Mouse (Mus musculus) adrenal gland (tissue): ENCODE results near the gene Zfp451.
"Not testable (repeated sequence)": the region's sequence is repeated elsewhere in the genome, so short reads cannot be mapped to it uniquely, and the experiment has no call there.

Experiments
- intact Hi-C: fragments of 180-260 bp; cut with DNase I; formaldehyde crosslinking; loops from one replicate; pipeline ENCODE4 v1.15.1; 2025
- long read RNA-seq, 2 experiments: library from polyadenylated mRNA; unstranded; transcript quantifications; one replicate each; pipeline ENCODE4 v2.0.0; 2020; ENCODE audit warnings: borderline replicate concordance in 1 of 2; ENCODE audit not compliant: insufficient replicate concordance in 1 of 2

The Zfp451 gene
- long read RNA-seq, experiment 1, full-length matches to known transcripts = 5 of 10 reads
- long read RNA-seq, experiment 1, partial matches to known transcripts = 2 of 10 reads
- long read RNA-seq, experiment 1, other reads (novel, unspliced or antisense) = 3 of 10 reads
- long read RNA-seq, experiment 2, full-length matches to known transcripts = 4 of 21 reads
- long read RNA-seq, experiment 2, partial matches to known transcripts = 11 of 21 reads
- long read RNA-seq, experiment 2, other reads (novel, unspliced or antisense) = 6 of 21 reads

DNA sequence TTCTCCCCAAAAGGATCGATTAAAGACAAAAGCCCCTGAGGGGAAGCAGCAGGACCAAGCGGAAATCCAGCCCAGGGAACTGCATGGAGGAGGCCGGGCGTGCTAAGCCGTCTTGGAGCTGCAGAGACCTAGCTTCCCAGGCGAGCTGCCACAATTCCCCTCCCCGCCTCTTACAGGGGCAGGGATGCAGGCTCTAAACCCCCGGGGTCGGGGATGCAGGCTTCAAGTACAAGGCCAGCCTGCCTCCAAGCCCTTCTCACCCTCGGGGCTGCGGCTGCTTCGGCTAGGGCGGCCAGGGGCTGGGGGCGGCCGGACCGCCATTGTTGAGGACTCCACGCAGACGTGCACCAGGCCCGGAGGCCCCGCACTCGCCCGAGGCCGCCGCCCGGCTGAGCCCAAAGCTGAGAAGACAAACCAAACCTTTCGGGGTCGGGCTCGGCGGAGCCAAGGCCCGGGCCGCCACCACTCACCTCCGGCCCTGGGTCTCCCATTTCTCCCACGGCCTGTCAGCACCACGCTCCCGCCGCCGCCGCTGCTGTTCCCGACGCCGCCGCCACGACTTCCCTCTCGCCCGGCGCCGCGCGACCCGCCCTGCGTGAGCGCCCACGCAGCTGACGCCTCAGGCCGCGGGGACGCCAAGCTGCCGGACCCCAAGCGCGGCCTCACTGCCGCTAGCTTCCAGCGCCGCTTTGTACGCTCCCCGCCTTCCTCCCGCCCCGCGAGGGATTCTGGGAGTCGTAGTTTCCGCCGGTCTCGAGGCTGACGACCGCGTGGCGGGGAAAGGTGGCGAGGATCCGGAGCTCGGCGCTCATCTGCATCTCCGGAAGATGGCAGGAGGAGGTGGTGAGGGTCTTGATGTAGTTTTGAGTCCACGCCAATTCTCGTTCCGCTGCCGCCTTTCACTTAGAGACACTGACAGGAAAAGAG, at the start of gene Zfp451:
Gene Zfp451 (minus strand): TSS at position 728 of the 927 bp plus-strand sequence.
- intact Hi-C loops = no loop called here

DNA sequence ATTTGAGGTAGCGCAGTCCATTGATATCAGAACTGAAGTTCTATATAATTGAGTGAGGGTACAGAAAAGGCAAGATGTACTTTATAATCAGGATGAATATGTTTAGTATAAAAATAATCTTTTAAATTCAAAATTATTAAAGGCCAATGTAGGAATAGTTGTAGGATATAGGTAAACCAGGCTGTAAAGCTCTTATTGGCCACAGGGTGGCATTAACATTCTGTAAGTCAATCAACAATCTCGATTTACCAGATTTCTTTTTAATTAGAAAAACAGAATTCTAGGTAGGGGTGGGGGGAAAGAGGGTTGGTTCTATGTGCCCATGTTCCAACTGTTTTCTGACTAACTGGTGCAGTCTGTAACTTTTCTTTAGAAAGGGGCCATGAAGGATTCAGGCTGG, 32.4 kb upstream of the Zfp451 start:
- intact Hi-C loops = no loop called here

DNA sequence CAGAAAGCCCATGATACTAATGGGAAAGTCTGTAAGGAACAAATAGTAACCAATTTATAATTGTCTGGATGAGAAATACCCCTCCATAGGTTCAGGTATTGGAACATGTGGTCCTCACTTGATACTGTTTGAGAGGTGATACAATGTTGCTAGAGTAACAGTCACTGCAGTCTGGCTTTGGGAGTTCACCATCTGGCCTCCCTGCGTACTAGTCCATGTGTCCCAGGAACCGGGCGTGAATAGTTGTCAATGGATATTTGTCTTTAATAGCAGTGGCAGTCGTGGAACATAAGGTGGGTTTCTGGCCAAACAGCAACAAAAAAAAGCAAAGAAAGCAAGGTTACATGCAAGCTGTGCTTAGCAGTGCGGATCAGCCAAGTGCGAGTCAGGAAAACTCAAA, 29.4 kb upstream of the Zfp451 start:
- intact Hi-C loops = no loop called here

DNA sequence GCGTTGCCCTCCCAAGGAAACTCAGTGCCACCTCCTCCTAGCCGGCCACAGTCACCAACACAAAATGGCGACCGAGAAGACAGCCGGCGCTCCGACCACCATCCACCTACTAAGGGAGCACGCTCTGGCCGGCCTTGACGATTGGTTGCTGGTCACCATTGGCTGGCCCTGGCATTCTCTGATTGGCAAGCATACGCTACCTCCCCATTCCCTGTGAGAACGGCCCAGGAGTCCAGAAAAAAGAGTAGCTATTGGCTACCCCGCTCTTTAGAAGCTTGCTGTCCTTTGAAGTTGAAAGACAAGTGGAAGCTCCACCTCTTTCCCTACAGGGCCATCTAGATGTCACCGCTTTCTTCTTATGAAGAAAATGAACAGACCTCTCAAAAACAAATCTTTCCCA, 24.6 kb upstream of the Zfp451 start:
- intact Hi-C loops = not testable (repeated sequence)

DNA sequence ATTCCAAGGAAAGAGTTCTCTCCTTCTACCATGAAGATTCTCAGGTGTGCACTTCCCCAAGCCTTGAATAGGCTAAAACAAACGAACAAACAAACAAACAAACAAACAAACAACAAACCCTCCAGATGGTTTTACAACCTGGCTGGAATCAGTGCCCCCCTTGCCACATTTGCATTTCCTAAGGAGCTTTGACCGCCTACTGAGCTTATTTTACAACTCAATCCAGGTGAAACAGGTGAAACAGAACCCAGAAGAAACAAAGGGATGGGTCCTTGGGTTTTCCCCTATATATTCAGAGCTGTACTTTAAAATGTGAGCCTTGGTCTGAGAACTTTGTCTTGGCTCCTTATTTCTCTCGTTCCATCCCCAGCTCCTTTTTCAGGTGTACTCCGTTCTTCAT, 16.2 kb upstream of the Zfp451 start:
- intact Hi-C loops = no loop called here

DNA sequence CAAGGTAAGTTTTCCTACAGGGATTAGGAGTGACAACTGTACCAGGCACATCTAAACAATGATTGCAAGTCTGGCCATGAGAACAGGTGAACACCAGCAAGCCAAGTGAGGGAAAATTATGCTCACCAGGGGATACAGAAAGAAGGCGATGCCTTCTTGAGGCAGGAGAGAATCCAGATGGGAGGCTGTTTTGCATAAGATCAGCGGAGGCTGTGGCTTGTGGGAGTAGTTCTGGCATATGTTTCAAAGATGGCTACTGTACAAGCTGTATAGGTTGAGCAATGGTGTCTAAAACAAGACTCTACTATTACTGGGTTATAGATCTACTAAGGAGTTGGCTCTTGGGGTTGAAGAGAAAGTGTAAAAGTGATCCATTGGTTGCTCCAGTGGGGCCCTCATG, 3.5 kb upstream of the Zfp451 start:
- intact Hi-C loops = loop anchor here (5.0 kb wide), 1 partner anchor 61 kb away; the partner anchor contains the start of gene Bag2

DNA sequence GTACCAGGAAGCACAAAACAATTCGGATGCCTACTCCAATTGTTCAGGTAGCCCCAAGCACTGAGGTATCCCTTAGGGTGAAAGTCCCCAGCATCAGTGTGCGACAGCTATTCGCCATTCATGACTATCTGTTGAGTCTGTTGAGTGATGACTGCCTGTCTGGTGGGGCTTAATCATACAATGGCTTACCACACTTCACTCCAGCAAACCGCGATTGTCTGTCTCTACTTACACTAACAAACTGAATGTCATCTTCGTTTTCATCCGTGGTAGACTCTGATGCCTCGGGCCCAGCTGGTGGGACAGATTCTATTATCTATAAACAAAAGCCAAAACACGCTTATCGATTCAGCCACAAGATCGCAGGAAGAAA, 914 bp downstream of the Zfp451 start:
- intact Hi-C loops = no loop called here

DNA sequence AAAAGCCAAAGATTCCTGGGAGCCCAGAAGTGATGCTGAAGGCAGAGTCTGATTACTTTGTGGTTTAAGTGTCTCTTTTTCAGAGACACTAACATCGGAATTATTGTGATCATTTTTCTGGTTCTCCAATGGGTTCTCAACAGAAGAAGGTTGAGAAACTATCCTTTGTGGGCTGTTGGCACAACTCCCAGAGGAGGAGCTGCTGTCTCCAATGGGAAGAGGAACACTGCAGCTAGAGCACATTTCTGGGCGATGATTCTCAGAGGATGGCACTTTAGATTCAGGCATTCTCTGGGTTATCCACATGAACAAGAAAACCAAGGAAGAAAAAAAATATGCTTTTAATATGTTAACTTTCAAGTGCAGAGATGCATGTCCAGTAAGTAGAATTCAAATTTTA, 11.1 kb downstream of the Zfp451 start:
- intact Hi-C loops = no loop called here

DNA sequence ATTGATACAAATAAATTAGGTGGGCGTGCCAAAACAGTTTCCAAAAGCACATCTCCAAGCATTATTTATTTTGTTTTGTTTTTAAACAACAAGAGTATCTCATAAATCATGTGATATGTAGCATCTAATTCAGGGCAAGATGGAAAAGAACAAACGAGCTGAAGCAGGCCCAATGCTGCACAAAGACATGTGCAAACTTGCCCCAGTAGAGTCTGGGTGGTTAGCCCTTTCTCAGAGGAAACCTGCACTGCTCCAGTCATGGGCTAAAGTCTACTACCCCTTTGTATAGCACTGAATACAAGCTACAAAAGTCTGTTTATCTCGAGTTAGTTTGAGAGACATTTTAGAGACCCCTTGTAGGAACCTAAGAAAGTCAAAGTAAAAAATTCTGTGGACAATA, 14.8 kb downstream of the Zfp451 start:
- intact Hi-C loops = no loop called here

DNA sequence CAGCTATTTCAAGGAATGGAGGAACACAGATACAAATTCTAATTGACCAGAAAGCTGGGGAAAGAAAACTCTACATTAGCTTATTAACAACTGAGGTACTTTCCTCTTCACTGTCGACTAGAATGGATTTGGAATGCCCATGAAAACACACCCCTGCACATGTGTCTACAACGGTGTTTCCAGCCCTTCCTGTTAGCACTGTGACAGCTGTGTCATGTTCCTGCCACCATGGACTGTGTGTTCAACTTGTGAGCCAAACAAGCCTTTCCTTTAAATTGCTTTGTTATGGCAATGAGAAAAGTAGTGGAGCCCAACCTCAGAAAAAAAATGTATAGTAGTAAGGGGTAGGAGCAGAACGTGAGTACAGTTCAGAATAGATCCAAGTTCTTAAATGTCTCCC, 25.9 kb downstream of the Zfp451 start:
- intact Hi-C loops = no loop called here

DNA sequence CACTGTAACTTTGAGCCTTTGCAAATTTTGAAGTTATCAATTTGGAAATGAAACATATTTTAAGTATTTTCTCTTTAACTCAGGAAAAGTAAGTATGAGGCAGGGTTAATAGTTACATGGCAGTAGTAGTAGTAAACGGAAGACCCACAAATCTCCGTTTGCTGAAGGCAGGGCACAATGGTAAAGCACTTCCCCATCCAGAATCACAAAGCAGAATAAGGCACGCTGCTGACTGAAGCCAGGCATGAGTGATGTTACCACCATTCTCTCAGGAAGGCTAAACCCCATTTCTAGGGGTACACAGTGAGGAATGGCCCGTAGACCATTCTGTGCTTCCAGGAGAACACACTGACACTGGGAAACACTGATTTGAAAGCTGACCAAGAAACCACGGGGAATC, 26.3 kb downstream of the Zfp451 start:
- intact Hi-C loops = no loop called here

DNA sequence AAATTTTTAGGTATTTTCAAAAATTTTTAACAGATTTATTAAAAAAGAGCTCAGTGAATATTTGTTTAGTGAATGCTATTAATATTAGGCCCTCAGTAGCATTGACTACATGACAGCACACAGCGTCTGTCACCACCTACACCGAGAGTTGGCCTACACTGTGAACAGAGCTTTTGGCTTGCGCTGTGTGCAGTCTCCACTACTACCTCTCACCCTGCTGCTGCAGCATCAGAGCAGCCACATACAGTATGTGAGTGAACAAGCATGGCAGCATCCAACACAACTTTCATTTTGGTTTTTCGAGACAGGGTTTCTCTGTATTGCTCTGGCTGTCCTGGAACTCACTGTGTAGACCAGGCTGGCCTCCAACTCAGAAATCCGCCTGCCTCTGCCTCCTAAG, 29.8 kb downstream of the Zfp451 start:
- intact Hi-C loops = no loop called here

DNA sequence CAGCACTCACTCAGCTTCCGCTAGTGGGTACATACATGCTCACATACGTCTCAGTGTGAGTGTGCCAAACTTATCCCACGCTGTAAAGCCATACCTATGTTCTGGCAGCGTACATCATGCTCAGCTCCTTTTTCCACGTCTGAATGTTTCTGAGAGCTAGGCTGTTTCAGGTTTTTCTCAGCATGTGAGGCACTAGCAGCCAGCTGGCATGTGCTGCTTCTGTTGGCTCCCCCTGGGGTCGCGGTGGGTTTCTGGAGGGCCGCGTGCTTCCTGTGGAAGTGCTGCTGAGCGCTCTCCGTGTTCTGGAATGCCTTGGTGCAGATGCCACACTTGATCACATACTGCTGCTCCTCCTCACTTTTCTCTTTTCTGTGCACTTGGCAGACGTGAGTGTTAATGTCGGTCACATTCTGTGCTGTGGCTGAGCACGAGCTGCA, 38.2 kb downstream of the Zfp451 start:
- intact Hi-C loops = no loop called here

DNA sequence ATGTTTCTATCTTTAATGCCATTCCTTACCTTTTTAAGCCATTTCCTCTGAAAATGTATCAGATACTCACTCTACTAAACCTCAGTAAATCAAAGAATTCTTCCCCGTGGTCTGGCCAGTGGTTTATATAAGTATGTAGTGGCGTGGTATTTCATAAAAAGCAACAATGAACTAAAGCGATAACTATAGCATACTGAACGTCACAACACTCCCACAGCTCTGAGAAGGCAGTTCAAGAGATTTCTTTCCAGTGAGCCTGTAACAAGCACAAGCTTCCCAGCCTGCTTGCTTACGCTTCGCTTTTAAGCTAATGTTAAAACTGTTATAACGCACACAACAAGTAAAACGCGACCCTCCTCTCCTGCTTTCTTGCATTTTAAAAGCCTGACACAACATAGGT, 42.3 kb downstream of the Zfp451 start:
- intact Hi-C loops = no loop called here

DNA sequence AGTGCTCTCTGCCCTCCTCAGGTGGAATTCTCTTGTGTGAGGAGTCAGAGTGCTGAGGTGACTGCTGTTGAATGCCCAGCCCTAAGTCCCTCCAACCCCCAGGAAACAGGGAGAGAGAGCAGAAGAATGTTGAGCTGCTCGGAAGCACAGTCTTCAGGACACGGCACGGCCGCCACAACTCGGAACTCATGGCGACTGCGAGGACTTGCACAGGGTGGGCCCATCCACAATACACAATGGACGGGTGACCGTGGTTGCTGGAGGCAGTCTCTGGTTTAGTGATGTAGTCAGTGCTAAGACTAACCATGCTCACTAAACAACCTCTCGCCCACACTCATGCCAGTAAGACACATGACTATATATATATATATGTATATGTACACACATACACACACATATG, 42.8 kb downstream of the Zfp451 start:
- intact Hi-C loops = no loop called here

DNA sequence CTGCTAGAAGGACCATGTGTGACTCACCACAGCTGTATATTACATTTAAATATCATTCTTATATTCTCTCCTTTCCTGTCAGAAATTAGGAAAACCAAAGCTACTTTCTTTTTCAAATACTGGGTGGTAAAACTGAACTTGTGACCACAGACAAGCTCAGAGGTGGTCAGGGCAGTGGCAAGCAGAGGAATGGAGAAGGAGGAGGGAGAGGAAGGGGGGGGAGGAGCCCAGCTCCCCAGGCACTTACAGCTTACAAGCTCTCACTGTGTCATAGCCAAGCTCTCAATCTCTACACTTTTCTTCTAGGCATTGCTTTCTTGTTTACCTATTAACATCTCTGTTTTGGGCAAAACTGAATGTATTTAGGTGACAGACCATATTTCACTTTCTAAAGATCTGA, 45.6 kb downstream of the Zfp451 start:
- intact Hi-C loops = no loop called here

DNA sequence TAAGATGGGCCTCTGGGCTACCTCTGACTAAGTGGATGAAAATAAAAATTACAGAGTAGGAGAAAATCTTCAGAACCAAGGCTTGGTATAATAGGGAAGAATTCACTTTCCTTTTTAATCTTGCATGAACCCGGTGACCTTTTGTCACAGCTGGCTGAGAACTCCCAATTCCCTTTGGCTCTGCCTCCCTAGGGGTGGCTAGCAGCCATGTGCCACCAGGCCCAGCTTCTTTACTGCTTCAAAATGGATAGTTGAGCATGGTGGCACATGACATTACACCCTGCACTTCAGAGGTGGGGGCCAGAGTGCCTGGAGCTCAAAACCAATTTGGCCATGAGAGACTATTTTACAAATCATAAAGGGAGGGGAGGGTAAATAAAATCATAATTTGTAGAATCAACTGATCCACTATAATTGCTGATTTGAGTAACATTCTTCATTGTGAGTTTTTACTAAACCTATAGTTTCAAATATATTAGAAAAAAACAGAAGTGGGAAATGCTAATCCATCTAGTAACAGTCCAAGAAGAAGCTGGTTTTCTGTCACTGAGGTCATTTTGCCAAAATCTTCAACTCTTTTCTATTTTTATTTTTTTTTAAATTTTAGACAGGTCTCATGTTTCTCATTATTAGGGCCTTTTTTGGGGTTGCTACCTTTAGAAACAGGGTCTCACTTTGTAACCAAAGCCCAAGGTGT, 46.2 kb downstream of the Zfp451 start:
- intact Hi-C loops = no loop called here

DNA sequence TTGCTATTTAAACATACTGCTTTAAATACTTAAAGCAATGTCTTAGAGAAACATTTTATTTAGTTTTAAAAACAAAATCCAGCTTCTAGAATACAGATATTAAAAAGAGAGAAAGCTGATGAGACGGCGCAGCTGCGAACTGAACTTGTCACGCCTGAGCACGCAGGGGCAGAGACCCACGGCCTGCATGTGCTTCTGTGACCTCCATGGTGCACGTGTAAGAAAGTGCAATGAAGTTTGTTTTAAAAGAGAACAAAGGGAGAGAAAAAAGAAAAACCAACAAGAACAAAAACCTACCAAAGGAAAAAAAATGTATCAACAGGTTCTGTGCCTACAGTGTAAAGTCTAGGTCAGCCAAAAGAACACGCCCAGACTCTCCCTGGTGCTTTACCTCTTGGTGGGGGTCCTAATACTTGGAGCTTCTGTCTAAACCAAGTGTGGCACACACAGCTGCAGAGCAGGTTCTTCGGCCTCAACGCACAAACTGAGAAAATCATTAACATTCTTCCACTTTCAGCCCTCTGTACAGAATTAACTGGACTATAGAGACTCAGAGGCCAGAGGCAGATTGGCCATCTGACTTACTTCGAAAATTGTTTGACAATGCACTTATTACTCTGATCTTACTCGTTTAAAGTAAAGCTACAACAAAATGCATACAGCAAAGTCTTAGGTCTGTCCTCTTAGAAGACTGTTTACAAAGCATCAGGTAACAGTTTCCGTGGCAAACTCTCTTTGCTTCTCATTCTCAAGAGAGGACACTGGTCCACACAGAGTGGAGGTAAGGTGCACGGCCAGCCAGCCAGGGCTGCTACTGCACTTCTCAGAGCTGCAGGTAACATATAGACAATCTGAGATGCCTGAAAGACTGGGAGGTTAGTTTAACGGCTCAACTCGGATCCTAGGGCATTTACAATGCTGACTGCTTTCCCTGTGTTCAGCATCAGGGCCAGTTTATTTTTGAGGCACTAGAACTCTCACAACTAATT, 47.6 kb downstream of the Zfp451 start:
- intact Hi-C loops = no loop called here

DNA sequence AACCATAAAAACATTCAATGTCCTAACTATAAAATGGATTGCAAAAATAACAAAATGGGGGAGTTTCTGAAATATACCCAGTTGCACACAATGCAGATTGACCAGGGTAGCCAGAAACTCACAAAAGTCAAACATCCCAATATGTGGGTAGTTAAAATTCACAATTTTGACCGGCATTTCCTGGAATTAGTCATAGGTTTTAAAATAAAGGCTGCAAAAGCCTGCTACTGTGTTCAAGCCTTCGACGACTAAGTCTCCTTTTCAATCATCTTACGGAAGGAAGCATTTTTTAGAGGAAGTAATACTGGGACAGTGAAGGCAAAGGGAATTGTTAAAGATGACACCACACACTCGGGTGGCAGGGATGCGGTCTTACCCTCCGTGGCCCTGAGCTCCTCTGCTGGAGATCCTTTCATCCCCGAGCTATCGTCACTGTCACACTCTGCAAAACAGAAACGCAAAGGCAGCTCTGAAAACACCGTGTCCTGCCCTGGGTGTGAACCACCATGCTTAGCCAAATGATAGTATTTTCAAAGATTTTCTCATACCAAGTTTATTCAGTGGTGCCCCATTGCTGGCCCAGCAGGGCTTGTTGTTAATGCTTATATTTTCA, 48.8 kb downstream of the Zfp451 start:
- intact Hi-C loops = no loop called here

DNA sequence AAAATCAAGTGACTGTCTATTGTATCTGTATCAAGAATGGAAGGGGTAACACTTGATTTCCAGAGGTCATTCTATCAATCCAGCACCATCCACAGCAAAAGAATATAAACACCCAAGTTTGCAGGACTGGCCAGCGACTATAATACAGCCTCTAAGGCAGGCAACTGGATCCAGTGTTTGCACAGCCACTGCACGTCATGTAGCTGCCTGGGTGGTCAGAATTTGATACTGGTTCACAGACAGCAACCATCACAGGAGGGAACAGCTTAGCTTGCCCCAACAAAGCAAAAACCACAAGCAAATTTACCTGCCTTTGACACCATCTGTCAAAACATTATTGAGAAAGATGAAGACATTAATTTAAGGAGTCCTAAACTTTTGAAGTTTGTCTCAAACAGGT, 50.6 kb downstream of the Zfp451 start:
- intact Hi-C loops = no loop called here
